Mouse (Mus musculus): Measurements from ENCODE around the gene Frmpd4. TPM values are rescaled to one million over a fixed set of nuclear protein-coding genes. Genes with fewer than 3 reads are reported as not detected.

The Frmpd4 gene
- polyA plus RNA-seq, 1 experiment from 2014 or later: 0.43 TPM

GRCm38 (mm10) chrX:168338212-168338611 is 238.8 kb downstream of the Frmpd4 start:
- H3K4me1 ChIP-seq (replicated peaks; ENCODE audit: insufficient read depth, low read length): no peaks in the 10 kb centered on the region
- H3K4me2 ChIP-seq (ENCODE audit: low read length): no peak overlapping the region
- no peaks in the 10 kb centered on the region for H3K36me3 ChIP-seq (ENCODE audit: insufficient read depth, low read length)
- H3K4me3 ChIP-seq (replicated peaks; ENCODE audit: low read depth, low read length): no peak overlapping the region
- H3K27me3 ChIP-seq (ENCODE audit: insufficient read depth, low read length): no peaks in the 10 kb centered on the region
- no peak overlapping the region for H3K9ac ChIP-seq (ENCODE audit: low read depth, low read length)
- H3K27ac ChIP-seq: no peak overlapping the region
- no peak for TF ChIP-seq CTCF (IDR thresholded peaks at IDR 0.05; ENCODE audit: low read depth)
- no peak for ATAC-seq (replicated peaks; ENCODE audit: low FRiP score, low read depth)
- no peaks in the 10 kb centered on the region for H3K9me3 ChIP-seq (replicated peaks; ENCODE audit: low read length)
- no peak for DNase-seq (ENCODE audit: low spot score)

DNA sequence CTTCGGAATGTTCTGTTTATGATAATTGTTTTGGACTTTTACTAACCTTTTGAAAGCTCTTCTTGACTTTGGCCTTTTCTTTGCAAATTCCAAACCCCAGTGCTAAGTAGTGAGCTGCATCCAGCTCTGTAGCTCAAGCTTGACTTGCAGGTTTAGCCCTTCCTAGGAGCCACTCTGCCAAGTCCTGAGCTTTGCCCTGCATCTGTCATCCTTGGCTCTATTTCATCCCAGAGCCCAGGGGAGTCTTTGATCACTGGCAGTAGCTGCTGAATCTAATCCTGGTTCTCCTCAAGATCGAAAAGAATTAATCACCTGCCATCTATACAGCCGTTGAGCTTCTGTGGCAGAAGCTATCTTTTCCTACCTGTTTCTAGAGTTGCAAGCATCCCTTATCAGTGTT is 251.9 kb downstream of the Frmpd4 start:
- no peak for TF ChIP-seq CTCF (IDR thresholded peaks at IDR 0.05; ENCODE audit: low read depth)
- no peak overlapping the region for H3K9ac ChIP-seq (ENCODE audit: low read depth, low read length)
- ATAC-seq (replicated peaks; ENCODE audit: low FRiP score, low read depth) (no peak), DNase-seq (ENCODE audit: low spot score) (no peak)
- no peak overlapping the region for H3K27ac ChIP-seq
- no peaks in the 10 kb centered on the region for H3K9me3 ChIP-seq (replicated peaks; ENCODE audit: low read length)
- WGBS: 76% methylated on average over 3 of the region's 3 CpGs
- no peaks in the 10 kb centered on the region for H3K4me1 ChIP-seq (replicated peaks; ENCODE audit: insufficient read depth, low read length)
- H3K36me3 ChIP-seq (ENCODE audit: insufficient read depth, low read length): no peaks in the 10 kb centered on the region
- no peak overlapping the region for H3K4me3 ChIP-seq (replicated peaks; ENCODE audit: low read depth, low read length)
- no peak overlapping the region for H3K4me2 ChIP-seq (ENCODE audit: low read length)
- no peaks in the 10 kb centered on the region for H3K27me3 ChIP-seq (ENCODE audit: insufficient read depth, low read length)

DNA sequence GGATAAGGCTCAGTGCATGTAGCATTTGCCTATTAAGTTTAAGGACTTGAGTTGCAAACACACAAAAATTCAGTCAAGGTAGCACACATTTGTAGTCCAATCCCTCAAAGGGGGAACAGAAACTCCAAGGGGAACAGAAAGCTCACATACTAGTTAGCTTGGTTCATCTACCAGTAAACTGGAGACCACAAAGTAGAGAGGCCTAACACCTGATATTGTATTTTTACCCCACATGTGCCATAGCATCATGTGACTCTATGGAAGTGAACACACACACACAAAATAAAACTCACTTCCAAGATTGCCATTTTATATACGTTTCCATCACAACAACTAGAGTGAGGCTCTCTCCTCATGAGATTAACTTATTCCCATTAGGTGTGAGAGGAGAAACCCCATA is 264.9 kb downstream of the Frmpd4 start:
- Histone ChIP-seq H3K27ac (no peak overlapping the region), H3K4me2 (ENCODE audit: low read length) (no peak overlapping the region), H3K4me1 (replicated peaks; ENCODE audit: insufficient read depth, low read length) (no peaks in the 10 kb centered on the region), H3K9me3 (replicated peaks; ENCODE audit: low read length) (no peaks in the 10 kb centered on the region), H3K27me3 (ENCODE audit: insufficient read depth, low read length) (no peaks in the 10 kb centered on the region), H3K4me3 (replicated peaks; ENCODE audit: low read depth, low read length) (no peak overlapping the region), H3K36me3 (ENCODE audit: insufficient read depth, low read length) (no peaks in the 10 kb centered on the region), H3K9ac (ENCODE audit: low read depth, low read length) (no peak overlapping the region)
- 84% methylated on average over 1 of the region's 1 CpGs for WGBS
- TF ChIP-seq CTCF (IDR thresholded peaks at IDR 0.05; ENCODE audit: low read depth): no peak
- DNase-seq (ENCODE audit: low spot score) (no peak), ATAC-seq (replicated peaks; ENCODE audit: low FRiP score, low read depth) (no peak)

GRCm38 (mm10) chrX:168310143-168310542 is 266.9 kb downstream of the Frmpd4 start:
- H3K4me2 ChIP-seq (ENCODE audit: low read length): no peak overlapping the region
- DNase-seq (ENCODE audit: low spot score) (peak; percentile 0), ATAC-seq (replicated peaks; ENCODE audit: low FRiP score, low read depth) (no peak)
- 13% methylated on average over 1 of the region's 1 CpGs for WGBS
- no peaks in the 10 kb centered on the region for H3K27me3 ChIP-seq (ENCODE audit: insufficient read depth, low read length)
- H3K4me3 ChIP-seq (replicated peaks; ENCODE audit: low read depth, low read length): no peak overlapping the region
- H3K36me3 ChIP-seq (ENCODE audit: insufficient read depth, low read length): no peaks in the 10 kb centered on the region
- peak; percentile 21; the same call in 1 of the 2 replicates for TF ChIP-seq CTCF (IDR thresholded peaks at IDR 0.05; ENCODE audit: low read depth)
- no peak overlapping the region for H3K9ac ChIP-seq (ENCODE audit: low read depth, low read length)
- H3K27ac ChIP-seq: no peak overlapping the region
- no peaks in the 10 kb centered on the region for H3K4me1 ChIP-seq (replicated peaks; ENCODE audit: insufficient read depth, low read length)
- no peaks in the 10 kb centered on the region for H3K9me3 ChIP-seq (replicated peaks; ENCODE audit: low read length)

GRCm38 (mm10) chrX:168292506-168292905 is 284.5 kb downstream of the Frmpd4 start:
- no peak overlapping the region for H3K4me2 ChIP-seq (ENCODE audit: low read length)
- H3K27ac ChIP-seq: no peak overlapping the region
- no peaks in the 10 kb centered on the region for H3K36me3 ChIP-seq (ENCODE audit: insufficient read depth, low read length)
- H3K4me3 ChIP-seq (replicated peaks; ENCODE audit: low read depth, low read length): no peak overlapping the region
- DNase-seq (ENCODE audit: low spot score): no peak
- no peaks in the 10 kb centered on the region for H3K27me3 ChIP-seq (ENCODE audit: insufficient read depth, low read length)
- no peak overlapping the region for H3K9ac ChIP-seq (ENCODE audit: low read depth, low read length)
- no peak for ATAC-seq (replicated peaks; ENCODE audit: low FRiP score, low read depth)
- no peaks in the 10 kb centered on the region for H3K4me1 ChIP-seq (replicated peaks; ENCODE audit: insufficient read depth, low read length)
- TF ChIP-seq CTCF (IDR thresholded peaks at IDR 0.05; ENCODE audit: low read depth): no peak
- 92% methylated on average over 3 of the region's 3 CpGs for WGBS
- H3K9me3 ChIP-seq (replicated peaks; ENCODE audit: low read length): no peaks in the 10 kb centered on the region

GRCm38 (mm10) chrX:168207034-168207433 is 370.0 kb downstream of the Frmpd4 start:
- WGBS: 81% methylated on average over 3 of the region's 3 CpGs
- Histone ChIP-seq H3K4me2 (ENCODE audit: low read length) (no peak overlapping the region), H3K4me3 (replicated peaks; ENCODE audit: low read depth, low read length) (no peak overlapping the region)

GRCm38 (mm10) chrX:168191944-168192343 is 385.1 kb downstream of the Frmpd4 start:
- Histone ChIP-seq H3K27me3 (ENCODE audit: insufficient read depth, low read length) (no peaks in the 10 kb centered on the region), H3K4me2 (ENCODE audit: low read length) (no peak overlapping the region), H3K4me3 (replicated peaks; ENCODE audit: low read depth, low read length) (no peak overlapping the region), H3K9ac (ENCODE audit: low read depth, low read length) (no peak overlapping the region), H3K9me3 (replicated peaks; ENCODE audit: low read length) (no peaks in the 10 kb centered on the region), H3K4me1 (replicated peaks; ENCODE audit: insufficient read depth, low read length) (no peaks in the 10 kb centered on the region), H3K27ac (no peak overlapping the region), H3K36me3 (ENCODE audit: insufficient read depth, low read length) (no peaks in the 10 kb centered on the region)
- DNase-seq (ENCODE audit: low spot score): no peak
- WGBS: 50% methylated on average over 1 of the region's 1 CpGs
- ATAC-seq (replicated peaks; ENCODE audit: low FRiP score, low read depth): no peak
- no peak for TF ChIP-seq CTCF (IDR thresholded peaks at IDR 0.05; ENCODE audit: low read depth)

More at GRCm38 (mm10) chrX:168207034-168207433, 370.0 kb downstream of the Frmpd4 start:
- H3K9me3 ChIP-seq (replicated peaks; ENCODE audit: low read length): no peaks in the 10 kb centered on the region
- H3K9ac ChIP-seq (ENCODE audit: low read depth, low read length): no peak overlapping the region
- DNase-seq (ENCODE audit: low spot score) (no peak), ATAC-seq (replicated peaks; ENCODE audit: low FRiP score, low read depth) (no peak)
- H3K4me1 ChIP-seq (replicated peaks; ENCODE audit: insufficient read depth, low read length): no peaks in the 10 kb centered on the region
- H3K36me3 ChIP-seq (ENCODE audit: insufficient read depth, low read length): no peaks in the 10 kb centered on the region
- no peak overlapping the region for H3K27ac ChIP-seq
- H3K27me3 ChIP-seq (ENCODE audit: insufficient read depth, low read length): no peaks in the 10 kb centered on the region
- no peak for TF ChIP-seq CTCF (IDR thresholded peaks at IDR 0.05; ENCODE audit: low read depth)
